Mouse (Mus musculus) hindbrain, embryonic 12.5 days (tissue): ENCODE data around the gene Mllt3. TPM values are rescaled to one million over a fixed set of nuclear protein-coding genes. Genes with fewer than 3 reads are reported as not detected.

ENCODE experiments used
- ATAC-seq: fragments of 200-750 bp; cut with Nextera tagmentation; 2 replicates; pipeline ENCODE4 v1.8.0; 2017; ENCODE audit warnings: moderate TSS enrichment; ENCODE audit not compliant: low FRiP score
- H3K27ac ChIP-seq: fragments of 300-500 bp; sonication (generic); 2 replicates; pipeline ENCODE4 v1.5.1; 2016; ENCODE audit warnings: mild to moderate bottlenecking
- H3K27me3 ChIP-seq: fragments of 300-500 bp; sonication (generic); 2 replicates; pipeline ENCODE4 v1.6.1; 2016; ENCODE audit warnings: mild to moderate bottlenecking
- H3K36me3 ChIP-seq: fragments of 300-500 bp; sonication (generic); 2 replicates; pipeline ENCODE4 v1.6.1; 2016; ENCODE audit warnings: mild to moderate bottlenecking
- H3K4me1 ChIP-seq: fragments of 300-500 bp; sonication (generic); 2 replicates; pipeline ENCODE4 v1.6.1; 2016
- H3K4me2 ChIP-seq: fragments of 300-500 bp; sonication (generic); replicated peaks from 2 replicates; pipeline ENCODE4 v1.6.1; 2016; ENCODE audit warnings: mild to moderate bottlenecking
- H3K4me3 ChIP-seq: fragments of 300-500 bp; sonication (generic); 2 replicates; pipeline ENCODE4 v1.5.1; 2016; ENCODE audit warnings: mild to moderate bottlenecking
- H3K9ac ChIP-seq: fragments of 300-500 bp; sonication (generic); 2 replicates; pipeline ENCODE4 v1.6.1; 2016; ENCODE audit warnings: mild to moderate bottlenecking, moderate library complexity
- H3K9me3 ChIP-seq: fragments of 300-500 bp; sonication (generic); replicated peaks from 2 replicates; pipeline ENCODE4 v1.6.1; 2016; ENCODE audit warnings: mild to moderate bottlenecking
- WGBS: fragments of 180-500 bp; shearing (Covaris S2); methylation state at CpG from one replicate; pipeline ENCODE4 v1.1.7; 2016; 5-methylcytosine and 5-hydroxymethylcytosine counted together
- polyA plus RNA-seq: library from polyadenylated mRNA; unstranded; fragments of >200 nt; fragmentation: Nextera tagmentation; extraction: Ambion mirVana; gene quantifications from 2 replicates; pipeline ENCODE4 v1.2.1, GENCODE M21; 2016

The Mllt3 gene
- polyA plus RNA-seq, 1 experiment from 2014 or later: 103 TPM

DNA sequence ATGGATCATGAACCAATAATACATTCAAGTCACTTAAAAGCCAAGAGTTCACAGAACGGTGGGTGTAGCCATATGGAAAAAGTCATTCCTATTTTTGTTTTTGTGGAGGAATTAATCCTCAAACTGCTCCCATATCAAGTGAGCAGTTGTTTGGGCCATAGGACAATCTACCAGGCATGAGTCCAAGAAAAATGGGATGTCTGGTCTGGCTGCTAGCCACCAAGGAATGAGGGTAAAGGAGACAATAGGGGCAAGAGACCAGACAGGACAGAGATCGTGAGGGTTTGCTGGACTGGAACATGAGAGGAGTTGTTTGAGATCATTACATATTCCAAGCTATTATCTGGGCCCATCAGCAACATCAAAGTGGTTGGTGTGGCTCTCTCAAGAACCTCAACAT lies 96.8 kb downstream of the Mllt3 start:
- Histone ChIP-seq H3K27ac (no peak overlapping the region), H3K4me3 (no peak overlapping the region), H3K36me3 (no peaks in the 10 kb centered on the region), H3K4me2 (no peak overlapping the region), H3K27me3 (no peaks in the 10 kb centered on the region), H3K4me1 (peaks cover 17% of the 10 kb centered on the region; the same call in 1 of the 2 replicates), H3K9me3 (no peaks in the 10 kb centered on the region), H3K9ac (no peak overlapping the region)
- no peak for ATAC-seq
- 70% methylated on average over 2 of the region's 2 CpGs for WGBS

DNA sequence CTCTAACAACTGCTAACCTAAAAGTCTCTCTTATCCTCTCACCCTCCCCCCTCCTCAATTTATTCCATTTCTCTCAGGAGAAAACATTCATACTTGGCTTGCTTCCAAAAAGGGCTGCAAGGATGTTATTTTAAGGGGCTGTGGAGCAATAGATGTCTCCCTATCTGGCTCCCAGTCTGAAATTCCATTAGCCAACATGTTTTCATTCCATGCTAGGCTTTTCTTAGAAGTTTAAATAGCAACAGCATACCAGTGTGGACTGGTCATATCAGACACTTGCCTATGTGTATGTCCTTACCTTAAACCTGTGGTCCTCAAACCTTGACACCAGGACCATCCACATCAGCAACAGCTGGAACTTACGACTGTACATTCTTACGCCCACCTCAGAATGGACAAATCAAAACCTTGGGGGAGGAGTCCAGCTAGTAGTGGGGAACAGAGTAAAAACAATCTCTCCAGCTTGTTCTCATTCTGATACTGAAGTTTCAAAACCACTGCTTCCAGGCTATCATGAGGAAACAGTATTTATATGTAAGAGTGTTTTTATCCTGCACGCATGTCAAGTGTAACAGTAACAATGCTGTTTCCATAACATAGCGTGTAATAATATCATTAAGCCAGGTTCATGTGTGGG lies 99.3 kb downstream of the Mllt3 start:
- no peaks in the 10 kb centered on the region for H3K36me3 ChIP-seq
- no peaks in the 10 kb centered on the region for H3K27me3 ChIP-seq
- WGBS: 82% methylated on average over 4 of the region's 4 CpGs
- no peak overlapping the region for H3K9ac ChIP-seq
- H3K4me3 ChIP-seq: no peak overlapping the region
- no peaks in the 10 kb centered on the region for H3K9me3 ChIP-seq
- peaks cover 22% of the 10 kb centered on the region for H3K4me1 ChIP-seq
- no peak overlapping the region for H3K4me2 ChIP-seq
- no peak for ATAC-seq
- no peak overlapping the region for H3K27ac ChIP-seq

DNA sequence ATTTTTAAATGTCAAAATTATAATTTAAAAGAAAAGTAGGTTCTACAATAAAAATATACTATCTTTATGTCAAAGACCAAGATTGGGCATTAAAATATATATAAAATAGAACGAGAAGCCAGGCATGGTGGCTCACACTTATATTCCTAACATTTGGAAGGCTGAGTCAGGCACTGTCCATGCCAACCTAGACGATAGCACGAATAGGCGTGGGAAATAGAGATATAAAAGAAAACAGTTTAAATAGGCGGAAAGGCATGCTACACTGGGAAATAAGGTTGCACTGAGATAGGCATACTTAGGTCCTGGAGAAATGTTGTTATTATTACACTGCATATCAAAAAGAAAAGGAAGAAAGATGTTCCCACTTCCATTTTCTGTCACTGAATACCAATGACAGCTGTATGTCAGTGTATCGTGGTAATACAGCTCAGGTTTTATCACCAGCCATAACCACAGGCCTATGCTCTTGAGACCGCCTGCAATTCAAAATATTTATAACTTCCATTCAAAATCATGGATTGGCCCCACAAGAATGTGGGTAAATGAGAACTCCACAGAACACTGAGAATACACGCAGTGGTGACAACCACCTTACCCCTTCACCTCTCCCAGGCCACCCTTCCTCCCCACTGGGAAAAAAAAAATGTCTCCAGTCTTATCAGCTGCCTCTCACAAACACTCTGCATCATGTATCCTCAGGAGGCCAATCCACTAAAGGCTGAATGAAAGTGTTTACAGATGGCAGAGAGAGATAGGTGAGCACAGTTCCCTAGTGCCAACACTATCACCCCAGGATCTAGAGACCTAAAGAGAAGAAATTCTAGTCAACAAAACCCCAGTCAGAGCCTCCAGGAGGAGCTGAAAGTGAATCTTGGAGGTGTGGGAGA lies 102.6 kb downstream of the Mllt3 start:
- 91% methylated on average over 8 of the region's 8 CpGs for WGBS
- Histone ChIP-seq H3K4me2 (no peak overlapping the region), H3K27me3 (no peaks in the 10 kb centered on the region), H3K27ac (no peak overlapping the region), H3K4me3 (no peak overlapping the region), H3K36me3 (no peaks in the 10 kb centered on the region), H3K9me3 (no peaks in the 10 kb centered on the region), H3K9ac (no peak overlapping the region), H3K4me1 (peaks cover 26% of the 10 kb centered on the region)
- no peak for ATAC-seq

DNA sequence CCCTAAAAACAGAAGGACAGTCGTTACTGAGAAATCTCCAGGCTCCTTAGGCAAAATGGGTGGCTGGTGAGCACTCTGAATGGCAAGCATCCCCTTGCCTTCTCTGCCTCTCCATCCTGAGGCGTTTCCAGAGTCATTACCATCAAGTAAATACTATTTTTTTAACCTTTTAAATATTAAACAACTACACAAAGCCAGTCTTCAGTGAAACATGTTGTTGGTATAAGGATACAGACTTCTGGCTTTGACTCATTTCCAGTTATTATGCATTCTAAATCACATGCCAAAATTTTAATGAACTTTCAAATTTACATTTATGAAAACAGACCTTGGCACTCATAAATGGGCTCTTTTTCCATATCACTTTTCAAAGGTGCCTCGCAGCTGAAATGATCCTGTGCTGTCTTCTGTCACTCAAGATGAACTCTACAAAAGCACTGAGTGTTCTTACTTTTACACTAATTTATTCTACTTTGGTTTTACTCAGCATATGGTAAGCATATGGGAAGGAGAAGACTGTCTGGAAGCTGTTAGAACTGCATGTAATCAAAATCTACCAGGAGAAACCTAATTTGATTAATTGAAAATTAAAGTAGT lies 104.5 kb downstream of the Mllt3 start:
- no peak for ATAC-seq
- H3K36me3 ChIP-seq: no peaks in the 10 kb centered on the region
- peaks cover 13% of the 10 kb centered on the region for H3K4me1 ChIP-seq
- no peaks in the 10 kb centered on the region for H3K9me3 ChIP-seq
- no peak overlapping the region for H3K4me2 ChIP-seq
- no peak overlapping the region for H3K9ac ChIP-seq
- no peak overlapping the region for H3K4me3 ChIP-seq
- 75% methylated on average over 3 of the region's 3 CpGs for WGBS
- H3K27me3 ChIP-seq: no peaks in the 10 kb centered on the region
- H3K27ac ChIP-seq: peak overlapping the region; percentile 46; the same call in 1 of the 2 replicates

DNA sequence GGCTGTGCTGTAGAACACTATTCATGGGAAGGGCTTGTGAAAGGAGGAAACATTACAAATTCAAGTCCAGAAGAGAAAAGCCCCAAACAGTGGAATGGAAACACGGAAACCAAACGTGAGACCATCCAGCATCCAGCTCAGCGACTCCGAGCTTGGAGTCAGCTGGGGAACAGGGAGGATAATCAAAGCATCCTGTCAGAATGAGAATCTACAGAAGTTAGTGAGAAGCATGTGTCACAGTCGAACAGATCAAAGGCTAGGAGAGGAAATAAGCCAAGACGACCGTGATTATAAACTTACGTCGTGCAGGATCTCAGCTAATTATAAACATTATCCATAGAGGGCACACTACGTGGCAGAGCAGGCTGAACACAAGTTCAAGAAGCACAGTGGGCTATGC lies 105.8 kb downstream of the Mllt3 start:
- WGBS: 72% methylated on average over 10 of the region's 10 CpGs
- no peak overlapping the region for H3K4me2 ChIP-seq
- H3K36me3 ChIP-seq: no peaks in the 10 kb centered on the region
- no peaks in the 10 kb centered on the region for H3K9me3 ChIP-seq
- no peak overlapping the region for H3K9ac ChIP-seq
- H3K4me3 ChIP-seq: no peak overlapping the region
- H3K4me1 ChIP-seq: peaks cover 9% of the 10 kb centered on the region
- H3K27ac ChIP-seq: no peak overlapping the region
- ATAC-seq: no peak
- no peaks in the 10 kb centered on the region for H3K27me3 ChIP-seq

DNA sequence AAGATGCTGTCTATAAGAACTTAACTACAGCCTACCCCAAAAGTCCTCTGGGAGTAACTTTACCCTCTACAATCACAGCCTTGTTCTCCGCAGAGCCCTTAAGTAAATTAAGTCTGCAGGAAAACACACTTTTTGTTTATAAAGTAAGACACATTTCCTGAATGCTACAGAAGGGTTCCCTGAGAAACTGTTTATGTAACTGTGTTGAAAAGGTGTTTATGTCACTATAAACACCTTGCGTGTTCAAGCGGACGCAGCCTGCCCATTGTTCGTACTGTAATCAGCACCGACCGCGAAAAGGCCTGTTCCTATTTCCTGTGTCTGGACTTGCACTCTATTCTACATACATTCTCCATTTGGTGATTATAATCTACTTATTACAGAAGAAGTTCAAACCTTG lies 112.5 kb downstream of the Mllt3 start:
- no peaks in the 10 kb centered on the region for H3K27me3 ChIP-seq
- H3K36me3 ChIP-seq: no peaks in the 10 kb centered on the region
- no peak overlapping the region for H3K9ac ChIP-seq
- no peak overlapping the region for H3K4me2 ChIP-seq
- WGBS: 79% methylated on average over 8 of the region's 8 CpGs
- no peak overlapping the region for H3K4me3 ChIP-seq
- H3K4me1 ChIP-seq: peaks cover 7% of the 10 kb centered on the region; the same call in 1 of the 2 replicates
- no peak for ATAC-seq
- H3K27ac ChIP-seq: no peak overlapping the region
- no peaks in the 10 kb centered on the region for H3K9me3 ChIP-seq

DNA sequence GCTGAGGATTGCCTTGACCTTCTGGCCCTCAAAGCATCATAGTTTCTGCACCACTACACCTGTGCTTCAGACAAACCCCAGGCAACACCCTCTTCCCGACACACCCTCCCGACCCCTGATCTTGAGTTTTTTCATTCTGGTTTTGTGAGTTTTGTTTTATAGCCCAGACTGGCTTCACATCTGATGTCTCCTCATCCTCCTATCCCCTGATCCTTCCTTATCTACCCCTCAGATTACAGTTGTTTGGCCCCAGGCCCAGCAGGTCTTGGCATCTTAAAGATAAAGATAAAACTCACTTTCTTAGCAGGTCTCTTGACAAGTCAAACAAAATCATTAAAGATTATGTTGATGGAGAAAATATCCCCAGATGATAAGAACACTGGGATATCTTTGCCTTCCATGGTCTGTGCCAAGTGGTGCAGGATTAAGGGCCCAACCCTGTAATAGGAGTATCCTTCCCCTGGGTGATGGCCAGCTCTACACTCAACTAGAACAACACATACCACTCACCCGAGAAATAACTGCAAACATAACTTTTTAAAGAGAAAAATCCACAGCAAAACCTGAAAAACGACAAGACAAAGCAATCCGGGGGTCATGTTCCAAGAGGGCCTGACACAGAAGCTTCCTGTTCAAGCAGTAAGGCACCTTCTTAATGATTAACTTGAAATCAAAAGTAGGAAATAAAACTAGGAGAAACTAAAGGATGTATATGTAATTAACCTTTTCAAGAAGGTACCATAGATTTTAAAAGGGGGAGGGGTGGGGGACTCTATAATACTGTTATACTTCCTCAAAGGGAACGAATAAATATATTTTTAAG lies 121.8 kb downstream of the Mllt3 start:
- no peak overlapping the region for H3K27ac ChIP-seq
- H3K27me3 ChIP-seq: no peaks in the 10 kb centered on the region
- H3K4me2 ChIP-seq: no peak overlapping the region
- H3K9ac ChIP-seq: no peak overlapping the region
- 73% methylated on average over 6 of the region's 6 CpGs for WGBS
- H3K9me3 ChIP-seq: no peaks in the 10 kb centered on the region
- H3K4me1 ChIP-seq: peaks cover 15% of the 10 kb centered on the region
- ATAC-seq: no peak
- no peak overlapping the region for H3K4me3 ChIP-seq
- no peaks in the 10 kb centered on the region for H3K36me3 ChIP-seq

DNA sequence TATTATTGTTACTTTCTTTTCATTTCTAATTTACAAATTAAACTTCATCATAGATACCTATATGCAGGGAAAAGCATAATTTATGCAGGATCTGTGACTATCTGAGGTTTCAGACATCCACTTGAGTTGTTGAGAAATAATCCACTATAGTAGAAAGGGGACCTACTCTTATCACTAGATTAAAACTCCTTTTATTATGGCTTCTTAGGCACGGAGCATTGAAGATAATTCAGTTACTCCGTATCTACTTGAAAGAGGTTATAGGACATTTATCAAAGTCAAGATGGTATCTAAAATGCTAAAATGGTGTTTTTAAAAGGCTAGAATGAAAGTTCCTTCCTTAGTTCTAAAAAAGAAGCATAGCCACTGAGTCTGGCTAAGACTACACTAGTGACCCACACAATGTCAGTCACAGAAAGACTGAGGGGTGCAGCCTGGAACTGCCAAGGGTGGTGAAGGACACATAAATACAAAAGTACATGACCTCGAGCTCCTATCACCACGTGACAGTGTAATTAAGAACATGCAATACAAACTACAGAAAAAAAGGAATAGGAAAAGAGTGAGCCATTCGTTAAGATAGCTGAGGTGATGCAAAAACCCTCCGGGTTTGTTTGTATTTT lies 127.9 kb downstream of the Mllt3 start:
- Histone ChIP-seq H3K9me3 (no peaks in the 10 kb centered on the region), H3K4me2 (no peak overlapping the region), H3K9ac (no peak overlapping the region), H3K27ac (no peak overlapping the region), H3K27me3 (no peaks in the 10 kb centered on the region), H3K4me3 (no peak overlapping the region), H3K36me3 (no peaks in the 10 kb centered on the region), H3K4me1 (peaks cover 7% of the 10 kb centered on the region)
- ATAC-seq: no peak
- 76% methylated on average over 6 of the region's 6 CpGs for WGBS

DNA sequence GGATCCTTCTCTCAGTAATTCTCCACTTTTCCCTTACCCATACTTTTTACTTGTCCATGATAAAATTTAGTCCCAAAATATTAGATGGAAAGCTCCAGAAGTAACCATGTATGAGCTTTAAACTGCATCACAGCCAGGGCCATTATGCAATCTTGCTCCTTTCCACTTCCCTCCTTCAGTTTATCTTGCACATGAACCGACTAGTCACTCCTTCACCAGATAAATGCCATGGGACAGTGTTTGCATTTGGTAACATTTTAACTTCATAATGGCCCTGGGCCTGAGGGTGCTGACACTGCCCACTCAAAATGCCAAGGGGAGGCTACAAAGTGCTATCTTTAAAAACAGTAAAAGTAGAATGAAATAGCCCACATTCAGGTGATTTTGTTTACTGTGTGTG lies 128.4 kb downstream of the Mllt3 start:
- Histone ChIP-seq H3K4me1 (peaks cover 7% of the 10 kb centered on the region), H3K27me3 (no peaks in the 10 kb centered on the region), H3K36me3 (no peaks in the 10 kb centered on the region), H3K9me3 (no peaks in the 10 kb centered on the region), H3K4me3 (no peak overlapping the region), H3K27ac (no peak overlapping the region), H3K4me2 (no peak overlapping the region), H3K9ac (no peak overlapping the region)
- WGBS: 79% methylated on average over 1 of the region's 1 CpGs
- ATAC-seq: no peak

DNA sequence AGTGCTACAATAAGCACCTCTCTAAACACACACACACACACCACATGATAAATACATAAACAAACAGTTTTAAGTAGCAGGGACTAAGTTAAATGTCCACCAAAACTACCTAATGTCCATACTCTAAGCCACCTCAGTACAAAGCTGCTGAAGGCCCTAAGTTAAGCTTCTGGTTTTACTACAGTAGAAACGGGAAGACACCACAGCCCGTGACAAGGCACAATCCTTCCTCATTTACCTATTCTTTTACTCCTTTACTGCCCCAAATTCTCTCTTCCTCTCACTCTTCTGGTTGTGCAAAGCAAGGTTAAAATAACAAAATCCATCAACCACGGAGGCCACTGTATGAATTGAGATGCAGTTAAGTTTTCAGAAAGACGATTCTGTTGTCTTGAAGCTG lies 130.6 kb downstream of the Mllt3 start:
- Histone ChIP-seq H3K9me3 (no peaks in the 10 kb centered on the region), H3K36me3 (no peaks in the 10 kb centered on the region), H3K9ac (no peak overlapping the region), H3K4me2 (no peak overlapping the region), H3K27me3 (no peaks in the 10 kb centered on the region), H3K4me3 (no peak overlapping the region), H3K4me1 (peaks cover 7% of the 10 kb centered on the region), H3K27ac (no peak overlapping the region)
- WGBS: 89% methylated on average over 4 of the region's 4 CpGs
- no peak for ATAC-seq

DNA sequence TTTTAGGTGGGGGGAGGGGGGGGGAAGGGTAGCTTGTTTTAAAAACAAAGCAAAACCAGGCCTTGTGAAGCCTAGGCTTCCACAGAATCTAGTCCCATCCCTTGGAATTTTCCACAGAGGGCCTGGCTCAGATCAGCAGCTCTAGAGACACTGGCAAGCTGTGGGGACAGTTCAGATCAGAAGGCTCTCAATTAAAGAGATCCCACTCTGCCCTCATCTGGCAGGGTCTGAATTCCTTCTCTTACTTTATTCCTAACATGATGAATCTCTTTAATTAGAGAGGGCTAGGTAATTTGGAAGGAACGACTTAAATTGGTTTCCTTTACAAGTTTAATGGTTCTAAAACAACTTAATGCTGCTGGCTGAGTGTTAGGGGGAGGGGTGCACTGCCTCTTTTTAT lies 132.0 kb downstream of the Mllt3 start:
- H3K4me3 ChIP-seq: no peak overlapping the region
- no peak for ATAC-seq
- WGBS: 45% methylated on average over 1 of the region's 1 CpGs

DNA sequence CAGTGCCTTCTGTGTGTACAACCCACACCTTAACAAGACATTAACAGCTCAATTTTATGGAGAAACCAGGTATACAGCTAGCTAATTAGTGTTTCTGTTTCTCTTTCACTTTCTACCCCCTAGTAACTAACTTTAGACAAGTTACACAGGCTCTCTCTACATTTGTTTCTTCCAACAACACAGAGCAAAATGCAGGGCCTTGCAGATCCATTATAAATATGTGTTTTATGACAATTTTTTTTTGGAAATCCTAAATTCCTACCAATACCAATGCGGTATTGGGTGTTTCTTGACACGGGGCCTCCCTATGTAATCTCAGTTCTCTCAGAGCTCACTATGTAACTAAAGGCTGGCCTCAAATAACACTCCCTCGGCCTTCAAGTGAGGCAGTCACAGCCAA lies 139.7 kb downstream of the Mllt3 start:
- Histone ChIP-seq H3K4me1 (peaks cover 18% of the 10 kb centered on the region), H3K4me3 (no peak overlapping the region), H3K9me3 (no peaks in the 10 kb centered on the region), H3K4me2 (no peak overlapping the region), H3K27ac (no peak overlapping the region), H3K27me3 (no peaks in the 10 kb centered on the region), H3K9ac (no peak overlapping the region), H3K36me3 (no peaks in the 10 kb centered on the region)
- 91% methylated on average over 3 of the region's 3 CpGs for WGBS
- no peak for ATAC-seq

More for the DNA sequence above, 132.0 kb downstream of the Mllt3 start:
- Histone ChIP-seq H3K27ac (no peak overlapping the region), H3K27me3 (no peaks in the 10 kb centered on the region), H3K9me3 (no peaks in the 10 kb centered on the region), H3K9ac (no peak overlapping the region), H3K4me2 (no peak overlapping the region), H3K36me3 (no peaks in the 10 kb centered on the region), H3K4me1 (no peaks in the 10 kb centered on the region)
